Mouse (Mus musculus): ENCODE results near the gene Gm2115. TPM values are rescaled to one million over a fixed set of nuclear protein-coding genes. Genes with fewer than 3 reads are reported as not detected.
A peak's percentile ranks its signal among the peaks of the same experiment; 100 is the strongest.

Gene Gm2115
- total RNA-seq, 2 experiments from 2014 or later = 1.9 to 3.7 TPM

DNA sequence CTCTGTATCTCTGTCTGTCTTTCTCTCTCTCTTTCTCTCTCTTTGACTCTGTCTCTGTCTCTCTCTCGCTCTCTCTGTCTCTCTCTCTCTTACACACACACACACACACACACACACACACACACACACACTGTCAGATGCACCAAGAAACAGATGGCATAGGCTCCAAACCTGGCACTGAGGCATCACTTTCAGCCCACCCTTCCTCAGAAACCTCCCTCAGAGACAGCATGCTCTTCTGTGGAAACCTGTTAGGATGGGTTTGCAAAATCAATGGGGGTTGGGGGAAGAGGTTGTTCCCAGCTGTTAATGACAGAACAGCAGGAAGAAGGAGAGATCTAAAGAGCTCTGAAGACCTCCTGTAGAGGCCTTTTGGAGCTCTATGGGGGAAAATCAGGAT, 50.1 kb downstream of the Gm2115 start:
- intact Hi-C loops (cut with DNase I) = no loop called here
- DNase-seq (ENCODE audit: extremely low spot score in 1 of 2, low spot score in 2 of 2) = peak; percentile 44 to 47

DNA sequence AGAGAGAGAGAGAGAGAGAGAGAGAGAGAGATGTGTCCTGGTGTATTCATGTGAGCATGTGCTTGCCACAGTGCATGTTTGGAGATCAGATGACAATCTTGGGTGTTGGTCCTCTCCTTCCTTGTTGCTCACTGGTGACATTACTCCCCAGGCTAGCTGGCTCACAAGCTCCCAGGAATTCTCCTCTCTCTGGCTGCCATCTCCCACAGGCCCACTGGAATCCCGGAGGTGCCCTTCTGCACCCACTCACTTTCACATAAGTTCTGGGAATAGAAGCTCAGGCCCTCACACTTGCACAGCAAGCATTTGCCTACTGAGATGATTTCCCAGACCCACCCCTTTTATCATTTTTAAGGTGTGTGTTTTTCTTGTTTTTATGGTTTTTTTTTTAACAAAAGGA, 51.0 kb downstream of the Gm2115 start:
- no peak for DNase-seq (ENCODE audit: extremely low spot score in 1 of 2, low spot score in 2 of 2)
- intact Hi-C loops (cut with DNase I) = no loop called here

- no peak for DNase-seq (ENCODE audit: extremely low spot score in 1 of 2, low spot score in 2 of 2)
- intact Hi-C loops (cut with DNase I) = no loop called here
Observed at GRCm38 (mm10) chr7:84585086-84585485, 56.3 kb downstream of the Gm2115 start.

- no peak for DNase-seq (ENCODE audit: extremely low spot score in 1 of 2, low spot score in 2 of 2)
Observed at GRCm38 (mm10) chr7:84586360-84587100, 57.8 kb downstream of the Gm2115 start.

GRCm38 (mm10) chr7:84587101-84587783, 58.5 kb downstream of the Gm2115 start:
- DNase-seq (ENCODE audit: extremely low spot score in 1 of 2, low spot score in 2 of 2) = no peak
- intact Hi-C loops (cut with DNase I) = no loop called here

More at GRCm38 (mm10) chr7:84586360-84587100, 57.8 kb downstream of the Gm2115 start:
- intact Hi-C loops (cut with DNase I) = no loop called here

DNA sequence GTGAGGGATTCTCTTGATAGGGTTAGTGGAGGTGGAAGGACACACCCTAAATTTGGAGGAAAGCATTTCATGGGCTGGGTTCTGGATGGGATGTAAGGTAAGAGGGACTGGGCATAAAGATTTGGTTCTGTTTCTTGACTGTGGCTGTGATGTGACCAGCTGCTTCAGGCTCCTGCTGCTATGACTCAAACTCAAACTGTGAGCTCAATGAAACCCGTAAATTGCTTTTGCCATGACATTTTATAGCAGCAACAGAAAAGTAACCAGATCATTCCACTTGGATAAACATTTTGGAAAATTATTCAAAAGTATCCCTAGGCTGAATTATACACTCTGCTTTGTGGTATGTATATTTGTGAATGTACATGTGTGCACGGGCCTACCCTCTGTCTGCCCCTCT, 61.9 kb downstream of the Gm2115 start:
- intact Hi-C loops (cut with DNase I) = loop anchor here (5.0 kb wide), 2 partner anchors 157 to 187 kb away; no protein-coding TSS in a partner anchor

DNA sequence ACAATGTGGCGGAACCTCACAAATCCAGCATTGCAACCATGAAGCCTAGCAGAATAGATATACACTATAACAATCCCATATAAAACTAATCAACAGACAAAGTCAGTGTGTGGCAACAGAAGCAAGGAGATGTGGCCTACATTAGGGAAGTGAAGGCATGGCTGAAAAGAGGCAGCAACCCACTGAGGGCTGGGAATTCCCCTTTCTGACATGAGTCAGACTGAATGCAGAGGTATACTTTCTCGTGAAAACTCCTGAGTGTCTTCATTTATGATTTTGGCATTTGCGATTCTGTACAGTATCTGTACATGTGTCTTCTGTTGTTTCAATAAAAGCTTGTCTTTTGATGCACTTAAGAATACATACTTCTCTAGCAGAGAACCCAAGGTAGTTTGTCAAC, 62.6 kb downstream of the Gm2115 start:
- intact Hi-C loops (cut with DNase I) = loop anchor here (5.0 kb wide), 2 partner anchors 156 to 186 kb away; no protein-coding TSS in a partner anchor
- DNase-seq (ENCODE audit: extremely low spot score in 1 of 2, low spot score in 2 of 2) = no peak

More for the DNA sequence above, 61.9 kb downstream of the Gm2115 start:
- DNase-seq (ENCODE audit: extremely low spot score in 1 of 2, low spot score in 2 of 2) = no peak

DNA sequence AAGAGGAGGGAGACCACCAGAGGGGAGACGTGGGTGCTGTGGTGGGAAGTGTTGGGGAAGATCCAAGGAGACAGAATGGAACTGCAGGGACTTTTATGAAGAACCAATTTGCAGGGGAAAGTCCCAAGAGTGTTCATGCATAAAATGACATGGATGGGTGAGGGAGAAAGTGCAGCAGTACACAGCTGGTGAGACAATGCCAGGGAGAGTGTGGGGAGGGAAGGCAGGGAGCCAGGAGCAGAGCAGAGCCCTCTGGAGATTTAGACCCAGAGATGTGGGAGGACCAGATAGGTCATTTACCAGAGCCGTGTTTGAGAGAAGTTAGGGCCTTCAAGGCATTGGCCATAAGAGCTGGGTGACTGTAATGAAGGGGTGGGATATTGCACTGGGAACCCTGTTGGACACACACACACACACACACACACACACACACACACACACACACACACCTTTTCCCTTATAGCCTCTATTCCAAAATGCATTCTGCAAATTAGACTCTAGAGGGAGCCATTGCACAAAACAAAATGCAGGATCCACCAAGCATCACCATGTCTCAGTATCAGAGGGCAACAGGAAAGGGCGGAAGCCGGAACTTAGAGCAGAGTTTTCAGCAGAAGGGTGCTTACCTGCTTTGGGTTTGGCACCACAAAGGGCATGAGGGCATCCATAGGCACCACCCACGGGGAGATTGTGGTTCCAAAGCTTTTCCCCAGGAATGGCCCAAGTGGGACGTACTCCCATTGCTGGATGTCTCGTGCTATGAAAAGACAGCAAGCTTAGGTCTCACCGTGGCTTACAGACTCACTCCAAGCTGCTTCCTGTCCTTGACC, 65.5 kb downstream of the Gm2115 start:
- intact Hi-C loops (cut with DNase I) = loop anchor here (5.0 kb wide), 2 partner anchors 153 to 183 kb away; no protein-coding TSS in a partner anchor
- DNase-seq (ENCODE audit: extremely low spot score in 1 of 2, low spot score in 2 of 2) = peak in 1 of 2 experiments; percentile 25

DNA sequence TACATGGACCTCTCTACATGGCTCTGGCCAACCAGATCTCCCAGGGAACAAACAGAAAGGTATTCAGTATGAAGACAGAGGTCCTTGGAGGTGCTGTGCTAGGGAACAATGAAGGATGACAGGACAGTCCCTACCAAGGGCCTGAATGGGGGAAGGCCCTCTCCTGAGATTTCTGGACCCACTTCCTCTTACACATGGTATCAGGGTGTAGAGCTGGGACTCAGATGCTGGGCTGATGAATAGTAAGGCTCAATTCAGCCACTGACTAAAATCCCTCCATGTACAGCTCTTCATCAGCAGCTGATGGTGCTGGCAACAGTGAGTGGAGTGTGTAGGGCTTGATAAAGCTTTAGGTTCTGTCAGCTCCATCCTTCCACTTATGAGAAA, 66.2 kb downstream of the Gm2115 start:
- no peak for DNase-seq (ENCODE audit: extremely low spot score in 1 of 2, low spot score in 2 of 2)

GRCm38 (mm10) chr7:84596002-84596401, 67.2 kb downstream of the Gm2115 start:
- intact Hi-C loops (cut with DNase I) = no loop called here
- no peak for DNase-seq (ENCODE audit: extremely low spot score in 1 of 2, low spot score in 2 of 2)

More for the DNA sequence above, 66.2 kb downstream of the Gm2115 start:
- intact Hi-C loops (cut with DNase I) = loop anchor here (5.0 kb wide), 2 partner anchors 152 to 182 kb away; no protein-coding TSS in a partner anchor

DNA sequence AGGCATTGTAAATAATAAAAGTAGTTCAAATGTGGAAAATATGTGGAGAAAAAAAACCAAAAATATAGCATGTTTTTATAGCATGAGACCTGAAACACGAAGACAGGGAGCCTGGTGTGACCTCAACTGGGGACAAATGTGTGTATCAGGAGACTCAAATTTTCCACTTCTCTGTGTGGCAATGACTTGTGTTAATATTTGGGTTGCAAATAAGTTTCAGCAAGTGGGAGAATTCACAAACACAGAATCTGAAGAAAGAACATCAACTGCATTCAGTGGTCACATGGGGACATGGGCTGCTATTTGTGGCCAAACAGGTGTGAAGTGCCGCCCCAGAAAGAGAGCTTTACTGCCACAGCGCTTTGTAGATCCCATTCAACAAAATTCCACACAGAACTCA, 67.9 kb downstream of the Gm2115 start:
- no peak for DNase-seq (ENCODE audit: extremely low spot score in 1 of 2, low spot score in 2 of 2)
- intact Hi-C loops (cut with DNase I) = no loop called here

- intact Hi-C loops (cut with DNase I) = no loop called here
- DNase-seq (ENCODE audit: extremely low spot score in 1 of 2, low spot score in 2 of 2) = no peak
Observed at GRCm38 (mm10) chr7:84600631-84601030, 71.9 kb downstream of the Gm2115 start.

DNA sequence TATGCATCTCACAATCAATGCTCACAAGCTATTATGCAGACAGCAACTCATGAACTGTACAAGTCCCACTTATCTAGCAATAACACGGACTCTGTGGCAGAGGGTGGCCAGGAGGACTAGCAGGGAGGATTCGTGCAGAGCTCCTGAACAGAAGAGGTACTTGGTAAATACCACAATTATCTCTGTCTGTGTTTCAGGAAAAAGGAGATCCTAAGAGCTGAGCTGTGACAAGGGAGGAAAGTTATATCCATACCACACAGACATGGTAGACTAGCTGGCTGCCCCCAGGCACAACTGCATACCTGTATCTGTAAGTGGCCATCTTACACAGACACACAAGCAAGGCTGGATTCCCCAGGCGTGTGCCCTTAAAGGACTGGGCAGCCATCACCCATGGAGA, 72.6 kb downstream of the Gm2115 start:
- no peak for DNase-seq (ENCODE audit: extremely low spot score in 1 of 2, low spot score in 2 of 2)
- intact Hi-C loops (cut with DNase I) = no loop called here

DNA sequence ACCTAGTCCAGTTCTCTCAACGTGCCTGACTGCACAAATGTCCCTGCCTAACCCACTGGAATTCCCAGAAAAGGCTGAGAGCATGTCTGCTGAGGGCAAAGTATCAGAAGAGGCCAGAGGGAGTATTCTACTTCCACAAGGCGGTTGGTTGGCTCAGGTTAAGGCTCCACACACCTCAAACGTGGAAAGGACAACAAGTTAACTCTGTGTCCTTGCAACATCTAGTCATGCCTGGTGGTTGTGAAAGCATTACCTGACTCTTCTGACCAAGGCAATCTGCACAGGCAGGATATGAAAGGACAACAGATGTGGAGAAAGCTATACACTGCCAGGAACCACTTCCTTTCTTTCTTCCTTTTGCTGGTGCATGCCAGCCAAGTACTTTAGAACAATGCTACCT, 75.7 kb downstream of the Gm2115 start:
- intact Hi-C loops (cut with DNase I) = no loop called here

DNA sequence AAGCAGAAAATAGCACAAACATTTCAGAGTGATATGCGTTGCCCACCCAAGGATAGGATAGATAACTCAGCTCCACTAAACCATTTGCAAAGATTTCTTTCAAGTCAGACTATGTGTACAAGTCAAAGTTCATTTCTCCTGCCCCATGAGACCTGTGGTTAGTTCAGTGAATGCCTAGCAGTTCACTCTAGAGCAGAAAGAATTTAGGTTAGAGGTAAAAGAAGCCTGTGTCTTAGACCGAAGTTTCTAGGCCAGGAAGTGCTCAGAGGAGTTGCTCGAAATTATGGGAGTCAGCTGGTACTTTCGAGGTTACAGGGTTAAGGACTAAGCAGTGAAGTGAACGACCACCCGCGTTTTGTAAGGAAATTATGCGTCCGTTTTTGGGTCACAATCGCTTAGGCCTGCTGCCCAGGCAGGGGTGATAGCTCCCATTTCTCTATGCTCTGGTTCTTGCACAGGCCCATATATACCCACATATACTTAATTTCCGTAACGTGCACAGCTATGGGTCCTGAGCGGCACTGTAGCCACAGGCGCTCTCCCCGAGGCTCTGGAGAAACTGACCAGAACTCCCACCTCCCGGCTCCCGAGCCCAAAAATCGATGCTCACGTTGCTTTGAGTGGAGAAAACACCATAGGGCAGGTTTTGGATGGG, 76.4 kb downstream of the Gm2115 start:
- no peak for DNase-seq (ENCODE audit: extremely low spot score in 1 of 2, low spot score in 2 of 2)
- intact Hi-C loops (cut with DNase I) = loop anchor here (5.0 kb wide), 1 partner anchor 87 kb away; no protein-coding TSS in a partner anchor

More for the DNA sequence above, 75.7 kb downstream of the Gm2115 start:
- no peak for DNase-seq (ENCODE audit: extremely low spot score in 1 of 2, low spot score in 2 of 2)

DNA sequence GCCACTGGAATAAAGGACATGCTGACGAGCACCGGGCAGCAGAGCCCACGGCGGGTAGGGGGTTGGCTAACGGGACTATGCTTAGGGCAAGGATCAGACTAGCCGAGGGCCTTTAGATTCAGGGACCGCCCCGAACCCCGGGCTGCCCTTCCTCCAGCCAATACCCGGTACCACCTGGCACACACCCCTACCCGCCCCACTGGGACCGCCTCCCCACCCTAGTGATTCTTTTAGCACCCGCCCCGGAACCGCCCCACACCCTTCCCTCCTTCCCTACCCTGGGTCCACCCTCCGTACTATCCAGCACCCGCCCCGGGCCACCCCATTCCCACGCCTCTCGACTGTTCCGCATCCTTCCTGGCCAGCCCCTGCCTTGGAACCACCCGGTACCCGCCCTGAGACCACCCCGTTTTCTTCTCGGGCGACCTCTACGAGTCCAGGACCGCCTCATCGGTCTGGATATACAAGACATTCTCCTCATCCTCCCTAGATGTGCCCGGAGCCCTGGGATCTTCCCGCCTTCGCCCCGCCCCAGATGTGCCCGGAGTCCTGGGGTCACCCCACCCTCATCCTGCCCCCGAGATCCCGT, 77.0 kb downstream of the Gm2115 start:
- intact Hi-C loops (cut with DNase I) = loop anchor here (5.0 kb wide), 1 partner anchor 87 kb away; no protein-coding TSS in a partner anchor

GRCm38 (mm10) chr7:84606293-84606749, 77.6 kb downstream of the Gm2115 start, which contains the start of gene Fah:
Gene Fah (minus strand): TSS chr7:84606722.
- intact Hi-C loops (cut with DNase I) = loop anchor here (5.0 kb wide), 1 partner anchor 86 kb away; no protein-coding TSS in a partner anchor
- DNase-seq (ENCODE audit: extremely low spot score in 1 of 2, low spot score in 2 of 2) = peak in 1 of 2 experiments; percentile 58

More for the DNA sequence above, 77.0 kb downstream of the Gm2115 start:
- DNase-seq (ENCODE audit: extremely low spot score in 1 of 2, low spot score in 2 of 2) = peak; percentile 62 to 90

GRCm38 (mm10) chr7:84611609-84612008, 82.9 kb downstream of the Gm2115 start:
- intact Hi-C loops (cut with DNase I) = no loop called here
- DNase-seq (ENCODE audit: extremely low spot score in 1 of 2, low spot score in 2 of 2) = no peak
